Mouse (Mus musculus): Measurements from ENCODE around the gene Ctnnd2. TPM values are rescaled to one million over a fixed set of nuclear protein-coding genes. Genes with fewer than 3 reads are reported as not detected.

The Ctnnd2 gene
- polyA plus RNA-seq, 1 experiment from 2014 or later, result 1.6 TPM

DNA sequence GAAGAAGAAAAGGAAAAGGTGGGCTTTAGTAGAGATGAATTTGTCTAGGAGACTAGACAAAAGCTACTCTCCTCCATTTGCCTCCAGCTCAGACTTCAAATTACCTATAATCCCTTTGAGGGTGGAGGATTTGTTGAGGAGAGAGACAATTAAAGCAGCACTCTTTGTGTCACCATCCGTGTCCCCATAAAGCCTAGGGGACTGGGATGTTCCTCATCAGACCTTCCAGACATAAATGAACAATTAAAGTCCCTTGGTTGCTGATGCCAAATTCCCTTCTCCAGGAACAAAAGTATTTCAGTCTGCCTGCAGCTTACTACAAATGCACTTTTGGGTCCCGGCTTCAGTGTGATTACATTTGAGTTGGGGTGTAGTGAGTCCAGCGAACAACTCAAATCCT, 340.1 kb downstream of the Ctnnd2 start:
- no peak overlapping the region for H3K4me3 ChIP-seq
- no peak for DNase-seq (ENCODE audit: low spot score)
- H3K36me3 ChIP-seq, result no peaks in the 10 kb centered on the region
- no peaks in the 10 kb centered on the region for H3K4me1 ChIP-seq
- H3K27me3 ChIP-seq (ENCODE audit: low read depth, poor library complexity, severe bottlenecking), result no peaks in the 10 kb centered on the region
- 68% methylated on average over 3 of the region's 3 CpGs for WGBS
- H3K27ac ChIP-seq, result no peak overlapping the region
- H3K9me3 ChIP-seq (replicated peaks), result no peaks in the 10 kb centered on the region

DNA sequence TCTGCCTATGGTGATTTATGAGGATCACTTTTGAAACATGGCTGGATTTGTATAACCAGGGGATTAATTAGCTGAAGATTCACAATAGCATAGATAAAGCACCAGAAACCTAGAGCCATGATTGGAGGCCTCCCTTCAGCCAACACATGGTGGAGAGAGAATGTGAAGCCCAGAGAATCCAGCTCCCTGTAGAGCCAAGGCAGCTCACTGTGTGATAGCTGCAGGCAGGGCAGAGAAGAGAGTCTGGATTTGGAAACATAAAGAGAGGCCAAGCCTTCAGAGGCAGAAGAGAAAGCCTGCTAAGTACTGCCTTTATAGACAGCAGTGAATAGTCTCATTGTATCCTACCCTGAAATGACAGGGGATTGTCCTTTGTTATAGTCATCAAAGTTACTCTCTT, 340.7 kb downstream of the Ctnnd2 start:
- Histone ChIP-seq H3K9me3 (replicated peaks) (no peaks in the 10 kb centered on the region), H3K27me3 (ENCODE audit: low read depth, poor library complexity, severe bottlenecking) (no peaks in the 10 kb centered on the region), H3K4me3 (no peak overlapping the region), H3K36me3 (no peaks in the 10 kb centered on the region), H3K4me1 (no peaks in the 10 kb centered on the region), H3K27ac (no peak overlapping the region)
- DNase-seq (ENCODE audit: low spot score), result no peak

DNA sequence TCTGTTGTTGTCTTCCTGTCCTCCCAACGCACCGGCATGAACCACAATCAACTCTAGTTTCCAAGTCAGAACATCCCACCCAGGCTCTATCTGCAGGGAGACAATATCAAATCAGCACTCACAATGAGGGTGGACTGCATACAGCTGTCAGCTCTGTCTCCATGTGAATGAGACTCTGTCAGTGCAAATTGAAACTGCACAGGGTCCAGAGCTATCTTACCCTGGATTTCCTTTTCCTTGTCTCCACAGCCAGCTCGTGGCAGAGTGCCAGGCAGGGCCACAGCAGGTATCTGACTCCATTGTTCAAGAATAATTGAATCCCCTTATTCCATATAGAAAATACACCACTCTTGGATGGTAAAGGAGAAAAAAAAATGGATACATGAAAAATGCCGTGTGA, 343.0 kb downstream of the Ctnnd2 start:
- Histone ChIP-seq H3K27ac (no peak overlapping the region), H3K4me1 (no peaks in the 10 kb centered on the region), H3K27me3 (ENCODE audit: low read depth, poor library complexity, severe bottlenecking) (no peaks in the 10 kb centered on the region), H3K9me3 (replicated peaks) (no peaks in the 10 kb centered on the region), H3K36me3 (no peaks in the 10 kb centered on the region), H3K4me3 (no peak overlapping the region)
- no peak for DNase-seq (ENCODE audit: low spot score)
- WGBS, result 87% methylated on average over 4 of the region's 4 CpGs

DNA sequence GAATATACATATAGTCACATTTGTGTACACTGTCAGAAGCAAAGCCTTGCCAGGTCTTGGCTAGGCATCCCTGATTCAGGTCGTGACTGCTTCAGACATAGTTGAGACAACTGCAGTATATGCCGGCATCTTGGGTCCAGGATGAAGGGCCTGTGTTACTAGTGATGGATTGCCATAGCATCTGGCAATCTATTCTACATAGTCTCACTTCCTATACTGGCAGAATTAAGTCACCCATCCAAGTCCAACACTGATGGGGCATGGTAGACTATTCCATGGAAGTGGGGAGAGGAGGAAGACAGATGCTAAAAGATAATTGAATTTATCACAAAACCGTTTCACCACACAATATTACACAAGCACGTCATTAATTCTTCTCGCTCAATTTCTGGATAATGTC, 369.1 kb downstream of the Ctnnd2 start:
- no peak overlapping the region for H3K4me3 ChIP-seq
- no peaks in the 10 kb centered on the region for H3K4me1 ChIP-seq
- H3K27ac ChIP-seq, result no peak overlapping the region
- DNase-seq (ENCODE audit: low spot score), result no peak
- H3K27me3 ChIP-seq (ENCODE audit: low read depth, poor library complexity, severe bottlenecking), result no peaks in the 10 kb centered on the region
- H3K36me3 ChIP-seq, result no peaks in the 10 kb centered on the region
- no peaks in the 10 kb centered on the region for H3K9me3 ChIP-seq (replicated peaks)
- 88% methylated on average over 5 of the region's 5 CpGs for WGBS

DNA sequence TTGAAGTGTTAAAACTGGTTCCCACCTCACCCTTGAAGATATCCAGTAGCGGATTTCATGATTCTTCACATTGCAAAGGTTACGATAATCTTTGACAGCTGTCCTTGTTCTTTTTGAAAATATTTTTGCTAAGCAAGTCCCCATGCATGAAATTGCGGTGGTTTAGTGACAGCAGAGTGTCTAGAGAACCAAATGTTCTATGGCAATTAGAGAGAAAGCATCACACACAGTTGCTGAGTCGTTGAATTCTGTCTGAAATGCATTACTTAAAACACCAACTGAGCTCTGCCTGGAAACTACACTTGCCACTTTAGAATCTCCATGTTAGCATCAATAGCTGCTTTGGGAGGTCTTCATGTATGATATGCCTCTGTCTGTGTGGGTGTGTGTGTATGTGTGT, 375.9 kb downstream of the Ctnnd2 start:
- Histone ChIP-seq H3K9me3 (replicated peaks) (no peaks in the 10 kb centered on the region), H3K4me3 (no peak overlapping the region), H3K27me3 (ENCODE audit: low read depth, poor library complexity, severe bottlenecking) (no peaks in the 10 kb centered on the region), H3K4me1 (no peaks in the 10 kb centered on the region), H3K27ac (no peak overlapping the region), H3K36me3 (no peaks in the 10 kb centered on the region)
- no peak for DNase-seq (ENCODE audit: low spot score)
- WGBS, result 87% methylated on average over 4 of the region's 4 CpGs

DNA sequence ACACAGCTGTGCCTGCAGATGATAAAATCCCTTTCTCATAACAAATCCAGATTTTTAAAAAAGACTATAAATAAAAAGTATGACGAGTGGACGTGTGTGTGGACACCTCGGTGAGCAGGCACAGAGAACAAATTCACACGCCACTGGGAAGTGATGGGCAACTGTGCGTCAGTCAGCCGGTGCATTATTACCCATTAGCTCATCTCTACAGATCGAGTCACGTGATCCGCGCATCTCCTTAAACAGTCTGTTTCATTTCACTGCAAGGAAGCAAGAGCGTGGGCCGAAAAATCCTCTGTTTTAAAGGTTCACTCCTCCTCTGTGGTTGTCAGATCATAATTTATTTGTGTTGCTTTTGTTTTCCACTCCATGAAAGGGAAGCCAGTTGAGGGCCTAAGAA, 378.6 kb downstream of the Ctnnd2 start:
- no peak overlapping the region for H3K27ac ChIP-seq
- no peaks in the 10 kb centered on the region for H3K36me3 ChIP-seq
- no peaks in the 10 kb centered on the region for H3K9me3 ChIP-seq (replicated peaks)
- no peak for DNase-seq (ENCODE audit: low spot score)
- H3K4me1 ChIP-seq, result no peaks in the 10 kb centered on the region
- 94% methylated on average over 12 of the region's 12 CpGs for WGBS
- H3K27me3 ChIP-seq (ENCODE audit: low read depth, poor library complexity, severe bottlenecking), result no peaks in the 10 kb centered on the region
- no peak overlapping the region for H3K4me3 ChIP-seq

DNA sequence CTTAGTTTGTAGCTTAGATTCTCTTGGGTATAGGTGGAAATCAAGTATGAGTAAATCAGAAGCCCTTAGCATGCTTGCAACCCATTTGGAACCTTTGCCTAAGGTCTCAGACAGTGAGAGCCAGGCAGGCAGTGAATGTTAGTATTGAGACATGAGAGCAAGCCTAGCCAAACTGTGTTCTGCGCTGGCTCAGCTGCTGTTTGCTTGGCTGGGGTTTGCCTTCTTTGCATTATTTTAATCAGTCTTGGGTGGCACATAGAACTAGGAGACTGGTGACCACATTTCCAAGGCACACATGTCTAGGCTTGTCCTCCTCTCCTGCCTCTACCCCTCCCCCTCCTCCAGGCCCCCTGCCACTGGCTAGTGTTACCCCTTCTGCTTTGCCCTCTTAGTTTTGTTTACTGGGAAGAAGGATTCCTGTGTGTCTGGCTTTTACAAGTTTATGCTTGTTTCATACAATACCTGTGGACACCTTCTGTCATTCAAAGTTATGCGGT, 381.6 kb downstream of the Ctnnd2 start:
- Histone ChIP-seq H3K36me3 (no peaks in the 10 kb centered on the region), H3K27me3 (ENCODE audit: low read depth, poor library complexity, severe bottlenecking) (no peaks in the 10 kb centered on the region), H3K4me3 (no peak overlapping the region), H3K9me3 (replicated peaks) (no peaks in the 10 kb centered on the region), H3K27ac (no peak overlapping the region), H3K4me1 (no peaks in the 10 kb centered on the region)
- WGBS, result 85% methylated on average over 2 of the region's 2 CpGs
- no peak for DNase-seq (ENCODE audit: low spot score)

DNA sequence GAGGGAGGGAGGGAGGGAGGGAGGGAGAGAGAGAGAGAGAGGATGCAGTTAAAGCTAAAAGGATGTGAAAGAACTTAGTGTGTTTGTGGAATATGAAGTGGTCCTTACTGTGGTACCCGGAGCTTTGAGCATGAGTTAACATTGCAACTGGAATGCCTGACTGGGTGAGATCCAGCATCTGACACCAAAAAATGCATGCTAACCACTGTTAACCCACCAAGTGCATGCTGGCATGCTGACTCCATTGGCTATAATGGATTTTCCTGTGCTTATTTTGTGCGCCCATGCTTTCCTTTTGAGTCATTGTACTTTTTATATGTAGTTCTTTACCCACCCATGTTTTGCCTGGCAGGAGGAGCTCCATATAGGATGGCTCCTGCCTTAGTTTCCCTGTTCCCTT, 383.4 kb downstream of the Ctnnd2 start:
- Histone ChIP-seq H3K9me3 (replicated peaks) (no peaks in the 10 kb centered on the region), H3K27ac (no peak overlapping the region), H3K4me3 (no peak overlapping the region), H3K36me3 (no peaks in the 10 kb centered on the region), H3K27me3 (ENCODE audit: low read depth, poor library complexity, severe bottlenecking) (no peaks in the 10 kb centered on the region), H3K4me1 (no peaks in the 10 kb centered on the region)
- 91% methylated on average over 2 of the region's 2 CpGs for WGBS
- no peak for DNase-seq (ENCODE audit: low spot score)

DNA sequence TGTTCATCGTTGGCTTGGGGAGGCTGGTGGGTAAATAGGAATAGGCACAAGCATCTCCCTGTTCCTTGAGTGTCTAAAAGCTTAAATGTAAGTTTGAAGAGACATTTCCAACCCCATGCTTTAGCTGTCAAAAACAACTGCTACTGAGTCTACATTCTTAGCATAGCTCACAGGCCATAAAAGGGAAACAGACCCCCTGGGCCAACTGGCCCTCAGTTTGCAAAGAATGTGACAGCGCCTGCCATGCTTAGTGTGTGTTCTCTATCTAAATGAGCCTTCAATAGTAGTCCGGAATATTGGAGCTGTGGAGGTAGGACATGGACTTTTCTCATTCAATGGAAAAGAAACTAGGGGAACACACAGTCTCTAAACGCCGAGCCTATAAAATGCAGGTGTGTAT, 390.0 kb downstream of the Ctnnd2 start:
- Histone ChIP-seq H3K36me3 (no peaks in the 10 kb centered on the region), H3K4me3 (no peak overlapping the region), H3K4me1 (no peaks in the 10 kb centered on the region), H3K27ac (no peak overlapping the region), H3K9me3 (replicated peaks) (no peaks in the 10 kb centered on the region), H3K27me3 (ENCODE audit: low read depth, poor library complexity, severe bottlenecking) (no peaks in the 10 kb centered on the region)
- WGBS, result 81% methylated on average over 5 of the region's 5 CpGs
- no peak for DNase-seq (ENCODE audit: low spot score)

DNA sequence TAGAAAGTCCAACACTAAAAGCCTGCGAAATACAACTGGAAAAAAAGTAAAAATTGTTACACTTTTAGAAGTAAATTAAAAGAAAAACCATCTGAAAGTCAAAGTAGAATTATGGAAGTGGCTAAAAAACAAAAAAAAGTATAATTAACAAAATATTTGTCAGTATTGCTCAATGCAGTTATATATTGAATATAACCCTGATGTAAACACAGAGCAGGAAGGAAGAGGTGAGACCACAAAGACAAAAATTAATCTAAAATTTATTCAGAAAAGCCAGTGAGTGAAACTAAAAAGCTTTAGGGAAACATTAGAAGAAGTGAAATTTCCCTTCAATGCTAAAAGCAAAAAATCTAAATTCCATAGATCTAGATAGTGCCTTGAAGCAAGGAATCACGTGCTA, 392.2 kb downstream of the Ctnnd2 start:
- 92% methylated on average over 2 of the region's 2 CpGs for WGBS
- Histone ChIP-seq H3K27me3 (ENCODE audit: low read depth, poor library complexity, severe bottlenecking) (no peaks in the 10 kb centered on the region), H3K27ac (no peak overlapping the region), H3K9me3 (replicated peaks) (no peaks in the 10 kb centered on the region), H3K4me1 (no peaks in the 10 kb centered on the region), H3K36me3 (no peaks in the 10 kb centered on the region), H3K4me3 (no peak overlapping the region)
- no peak for DNase-seq (ENCODE audit: low spot score)

DNA sequence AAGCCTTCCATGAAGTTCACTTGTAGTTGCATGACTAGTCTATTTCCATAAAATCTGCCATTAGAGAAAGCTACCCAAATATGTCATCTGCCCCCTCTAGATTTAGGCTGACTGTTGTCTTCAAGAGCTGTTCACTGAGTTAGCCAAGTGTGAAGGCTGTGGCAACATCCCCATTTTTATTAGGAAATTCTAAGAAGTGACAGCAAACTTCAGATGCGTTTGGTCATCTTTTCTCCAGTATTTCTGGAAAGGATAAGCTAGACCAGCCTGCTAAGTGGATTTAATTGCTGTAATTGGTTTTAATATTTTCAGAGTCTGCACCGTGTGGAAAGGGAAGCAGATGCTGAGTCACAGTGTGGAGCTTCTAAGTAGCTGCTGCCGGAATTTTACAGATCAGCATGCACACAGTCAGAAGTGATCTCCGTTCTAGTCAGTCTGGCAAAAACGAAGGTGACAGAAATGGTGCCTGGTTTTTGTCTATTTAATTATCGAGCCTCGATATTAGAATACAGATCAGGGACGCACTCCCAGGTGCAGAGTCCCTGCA, 397.9 kb downstream of the Ctnnd2 start:
- no peak for DNase-seq (ENCODE audit: low spot score)
- Histone ChIP-seq H3K27ac (no peak overlapping the region), H3K9me3 (replicated peaks) (no peaks in the 10 kb centered on the region), H3K27me3 (ENCODE audit: low read depth, poor library complexity, severe bottlenecking) (no peaks in the 10 kb centered on the region), H3K4me3 (no peak overlapping the region), H3K4me1 (no peaks in the 10 kb centered on the region), H3K36me3 (no peaks in the 10 kb centered on the region)
- WGBS, result 80% methylated on average over 8 of the region's 8 CpGs

DNA sequence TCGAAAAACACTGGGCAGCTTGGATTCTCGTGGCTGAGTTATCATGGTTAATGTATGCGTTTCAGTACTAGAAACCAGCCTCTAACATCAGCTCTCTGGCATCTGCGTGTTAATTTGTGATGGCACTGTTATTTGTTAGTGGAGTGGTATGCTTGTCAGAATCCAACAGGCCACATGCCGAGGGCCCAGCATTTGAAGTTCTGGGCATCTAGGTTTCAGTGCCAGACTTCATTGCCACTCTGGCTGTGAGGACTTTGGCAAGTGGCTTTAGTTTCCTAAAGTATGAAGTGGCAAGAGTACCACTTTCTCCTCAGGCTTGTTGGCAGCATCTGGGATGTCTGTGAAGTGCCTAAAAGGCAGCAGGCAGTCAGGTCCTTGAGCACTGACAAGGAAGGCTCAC, 415.1 kb downstream of the Ctnnd2 start:
- 83% methylated on average over 5 of the region's 5 CpGs for WGBS

DNA sequence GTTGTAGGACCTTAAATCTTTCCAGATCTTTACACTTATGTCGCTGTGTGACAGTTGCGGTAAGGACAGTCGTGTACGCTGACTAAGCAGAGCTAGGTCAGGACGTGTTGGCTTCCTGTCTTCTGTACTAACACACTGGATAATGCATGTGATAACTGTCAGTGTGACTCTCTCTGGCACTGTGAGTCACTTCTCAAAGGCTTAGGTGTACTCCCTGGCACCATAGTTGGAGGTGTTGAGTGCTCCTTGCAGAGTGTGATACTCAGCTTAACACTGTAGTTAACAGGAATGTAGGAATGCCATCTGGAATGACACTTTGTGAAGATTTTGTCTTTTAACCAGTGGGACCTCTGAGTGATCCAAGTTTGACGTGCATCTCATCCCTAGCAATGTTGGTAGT, 418.5 kb downstream of the Ctnnd2 start:
- no peak for DNase-seq (ENCODE audit: low spot score)
- no peak overlapping the region for H3K4me3 ChIP-seq
- H3K4me1 ChIP-seq, result no peaks in the 10 kb centered on the region
- no peaks in the 10 kb centered on the region for H3K36me3 ChIP-seq
- no peaks in the 10 kb centered on the region for H3K27me3 ChIP-seq (ENCODE audit: low read depth, poor library complexity, severe bottlenecking)
- 95% methylated on average over 6 of the region's 6 CpGs for WGBS
- no peaks in the 10 kb centered on the region for H3K9me3 ChIP-seq (replicated peaks)
- no peak overlapping the region for H3K27ac ChIP-seq

More for the DNA sequence above, 415.1 kb downstream of the Ctnnd2 start:
- Histone ChIP-seq H3K27me3 (ENCODE audit: low read depth, poor library complexity, severe bottlenecking) (no peaks in the 10 kb centered on the region), H3K36me3 (no peaks in the 10 kb centered on the region), H3K4me1 (no peaks in the 10 kb centered on the region), H3K9me3 (replicated peaks) (no peaks in the 10 kb centered on the region), H3K27ac (no peak overlapping the region), H3K4me3 (no peak overlapping the region)
- no peak for DNase-seq (ENCODE audit: low spot score)

DNA sequence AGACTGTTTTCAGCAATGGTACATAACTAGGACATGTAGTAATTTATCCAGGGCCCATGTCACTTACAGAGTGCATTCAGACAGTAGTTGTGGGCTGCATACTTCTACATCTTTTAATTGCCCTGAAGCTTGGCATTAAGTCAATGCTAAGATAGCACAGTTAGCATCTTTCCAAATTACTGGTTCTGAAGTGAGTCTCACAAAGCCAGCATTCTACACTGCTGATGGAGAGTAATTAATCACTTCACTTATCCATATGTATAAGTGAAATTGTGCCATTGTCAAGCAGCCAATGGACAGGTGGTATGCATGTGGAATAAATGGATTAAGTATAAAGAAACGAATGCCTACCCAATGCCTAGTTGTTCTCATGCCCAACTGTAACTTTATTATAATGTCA, 423.1 kb downstream of the Ctnnd2 start:
- WGBS, result 83% methylated on average over 1 of the region's 1 CpGs
- Histone ChIP-seq H3K27ac (no peak overlapping the region), H3K4me3 (no peak overlapping the region), H3K36me3 (no peaks in the 10 kb centered on the region), H3K9me3 (replicated peaks) (no peaks in the 10 kb centered on the region), H3K27me3 (ENCODE audit: low read depth, poor library complexity, severe bottlenecking) (no peaks in the 10 kb centered on the region), H3K4me1 (no peaks in the 10 kb centered on the region)
- no peak for DNase-seq (ENCODE audit: low spot score)

Measured in limb, embryonic 10.5 days (tissue).